Mouse (Mus musculus) G1E (cell line): ENCODE data around the gene Lsamp. TPM values are rescaled to one million over a fixed set of nuclear protein-coding genes. Genes with fewer than 3 reads are reported as not detected.

Source experiments
- ATAC-seq: 2 replicates; pipeline ENCODE4 v1.8.0; 2016; ENCODE audit warnings: mild to moderate bottlenecking; ENCODE audit not compliant: insufficient number of reproducible peaks, poor library complexity, low FRiP score, severe bottlenecking; ENCODE audit errors: extremely low read depth
- DNase-seq: peaks from one replicate; pipeline ENCODE4 v3.0.0; 2012; ENCODE audit warnings: low spot score
- H3K27me3 ChIP-seq: 2 replicates; pipeline ENCODE4 v1.6.1; 2012; ENCODE audit warnings: mild to moderate bottlenecking, low read length, inconsistent platforms; ENCODE audit not compliant: insufficient read depth
- H3K36me3 ChIP-seq: replicated peaks from 2 replicates; pipeline ENCODE3; 2012; ENCODE audit warnings: mild to moderate bottlenecking, inconsistent platforms
- H3K4me1 ChIP-seq: 2 replicates; pipeline ENCODE4 v1.6.1; 2012; ENCODE audit warnings: low read depth, low read length, inconsistent platforms, mixed read lengths; ENCODE audit not compliant: insufficient read depth
- H3K4me3 ChIP-seq: 2 replicates; pipeline ENCODE4 v1.5.1; 2012; ENCODE audit warnings: low read depth, mild to moderate bottlenecking, inconsistent platforms, low read length, moderate library complexity, mixed read lengths
- H3K9me3 ChIP-seq: replicated peaks from 2 replicates; pipeline ENCODE4 v1.6.1; 2012; ENCODE audit warnings: inconsistent platforms
- CTCF ChIP-seq: IDR thresholded peaks from 2 replicates; pipeline ENCODE4 v1.5.1; 2012; ENCODE audit warnings: low read depth, low read length, inconsistent platforms, mixed read lengths
- GATA1 ChIP-seq: IDR thresholded peaks from 2 replicates; pipeline ENCODE4 v1.6.1; 2012; ENCODE audit warnings: borderline replicate concordance, low read length, inconsistent platforms, mixed read lengths
- GATA2 ChIP-seq: IDR thresholded peaks from 2 replicates; pipeline ENCODE4 v1.6.1; 2012; ENCODE audit warnings: low read depth, low read length, inconsistent platforms, borderline replicate concordance
- POLR2AphosphoS5 ChIP-seq: IDR thresholded peaks from 2 replicates; pipeline ENCODE4 v1.6.1; 2012; ENCODE audit warnings: low read depth, low read length, inconsistent platforms; ENCODE audit not compliant: insufficient replicate concordance
- TAL1 ChIP-seq: conservative IDR thresholded peaks from 2 replicates; pipeline ENCODE4 v1.6.1; 2012; ENCODE audit warnings: low read depth, low read length, inconsistent platforms, mixed read lengths
- polyA plus RNA-seq: library from polyadenylated mRNA; stranded (reverse); fragments of >175 nt; gene quantifications from 2 replicates; pipeline ENCODE4 v1.2.3, GENCODE M21; 2012
- total RNA-seq, 2 experiments: library from RNA; stranded (forward) in 1 of 2; stranded (reverse) in 1 of 2; fragments of 200-1000 nt in 1 of 2; fragments of >200 nt in 1 of 2; fragmentation: Nextera tagmentation in 1 of 2; gene quantifications; 2 replicates each; pipeline ENCODE4 v1.2.3; 2014 to 2017

Lsamp gene
- total and polyA plus RNA-seq, 3 experiments: 0.49 TPM; not detected in 2

GRCm38 (mm10) chr16:40446587-40446986 is 462.4 kb downstream of the Lsamp start:
- Histone ChIP-seq H3K9me3 (no peaks in the 10 kb centered on the region), H3K27me3 (no peaks in the 10 kb centered on the region), H3K4me1 (no peaks in the 10 kb centered on the region), H3K36me3 (no peaks in the 10 kb centered on the region), H3K4me3 (no peak overlapping the region)
- no peak for ATAC-seq
- TF ChIP-seq TAL1: no peak
- TF ChIP-seq POLR2AphosphoS5: no peak
- no peak for TF ChIP-seq GATA2
- TF ChIP-seq GATA1: no peak
- no peak for TF ChIP-seq CTCF
- DNase-seq: no peak

- Histone ChIP-seq H3K36me3 (no peaks in the 10 kb centered on the region), H3K9me3 (peaks cover 3% of the 10 kb centered on the region), H3K27me3 (no peaks in the 10 kb centered on the region), H3K4me1 (no peaks in the 10 kb centered on the region), H3K4me3 (no peak overlapping the region)
- TF ChIP-seq CTCF (no peak), GATA2 (no peak), GATA1 (no peak), TAL1 (no peak), POLR2AphosphoS5 (no peak)
- no peak for ATAC-seq
- DNase-seq: no peak
These were observed 479.4 kb downstream of the Lsamp start for GRCm38 (mm10) chr16:40463411-40464058.

- DNase-seq: no peak
- no peak for TF ChIP-seq TAL1
- TF ChIP-seq GATA1: no peak
- TF ChIP-seq CTCF: no peak
- no peak for TF ChIP-seq POLR2AphosphoS5
- TF ChIP-seq GATA2: no peak
- H3K4me1 ChIP-seq: no peaks in the 10 kb centered on the region
- peaks cover 3% of the 10 kb centered on the region for H3K9me3 ChIP-seq
- H3K27me3 ChIP-seq: no peaks in the 10 kb centered on the region
- H3K4me3 ChIP-seq: no peak overlapping the region
- H3K36me3 ChIP-seq: no peaks in the 10 kb centered on the region
- ATAC-seq: no peak
These were observed 482.4 kb downstream of the Lsamp start for GRCm38 (mm10) chr16:40466596-40466995.

- H3K36me3 ChIP-seq: no peaks in the 10 kb centered on the region
- no peaks in the 10 kb centered on the region for H3K4me1 ChIP-seq
- ATAC-seq: no peak
- H3K4me3 ChIP-seq: no peak overlapping the region
- no peaks in the 10 kb centered on the region; the same call in 1 of the 2 replicates for H3K9me3 ChIP-seq
- TF ChIP-seq GATA2 (no peak), GATA1 (no peak), POLR2AphosphoS5 (no peak), TAL1 (no peak), CTCF (no peak)
- no peak for DNase-seq
- no peaks in the 10 kb centered on the region for H3K27me3 ChIP-seq
These were observed 486.8 kb downstream of the Lsamp start for GRCm38 (mm10) chr16:40470946-40471345.

GRCm38 (mm10) chr16:40471967-40472366 is 487.8 kb downstream of the Lsamp start:
- DNase-seq (no peak), ATAC-seq (no peak)
- Histone ChIP-seq H3K9me3 (no peaks in the 10 kb centered on the region; the same call in 1 of the 2 replicates), H3K4me3 (no peak overlapping the region), H3K4me1 (no peaks in the 10 kb centered on the region), H3K36me3 (no peaks in the 10 kb centered on the region), H3K27me3 (no peaks in the 10 kb centered on the region)
- TF ChIP-seq CTCF (no peak), GATA1 (no peak), TAL1 (no peak), POLR2AphosphoS5 (no peak), GATA2 (no peak)

GRCm38 (mm10) chr16:40491606-40492005 is 507.4 kb downstream of the Lsamp start:
- DNase-seq: no peak
- H3K4me1 ChIP-seq: no peaks in the 10 kb centered on the region
- ATAC-seq: no peak
- H3K4me3 ChIP-seq: no peak overlapping the region
- no peaks in the 10 kb centered on the region for H3K36me3 ChIP-seq
- no peaks in the 10 kb centered on the region for H3K27me3 ChIP-seq
- TF ChIP-seq CTCF: no peak
- no peak for TF ChIP-seq POLR2AphosphoS5
- TF ChIP-seq GATA1: no peak
- TF ChIP-seq TAL1: no peak
- no peak for TF ChIP-seq GATA2
- H3K9me3 ChIP-seq: no peaks in the 10 kb centered on the region
